Mouse (Mus musculus): ENCODE results near the gene Camta1.

GRCm38 (mm10) chr4:151474895-151475470, 386.7 kb downstream of the Camta1 start:
- TF ChIP-seq CTCF (IDR thresholded peaks at IDR 0.05; ENCODE audit: low read depth): no peak
- no peak for TF ChIP-seq EP300 (optimal IDR thresholded peaks at IDR 0.05)

Data from stomach, postnatal 0 days (tissue).